Mouse (Mus musculus): ENCODE data around the gene Pnck. TPM values are rescaled to one million over a fixed set of nuclear protein-coding genes. Genes with fewer than 3 reads are reported as not detected.

Gene Pnck
- polyA plus RNA-seq, 1 experiment from 2014 or later: 13.1 TPM

- Histone ChIP-seq H3K9me3 (ENCODE audit: control insufficient read depth, low read length) (no peaks in the 10 kb centered on the region), H3K9ac (ENCODE audit: low read length) (peak overlapping the region; percentile 61), H3K4me2 (ENCODE audit: low read depth, severe bottlenecking) (peak overlapping the region; percentile 66), H3K27ac (replicated peaks; ENCODE audit: low read depth, low read length) (no peak overlapping the region), H3K27me3 (ENCODE audit: control insufficient read depth, insufficient read depth, low read length) (0 out of 2 replicates have a peak, but pooled peaks cover 2% of the 10 kb centered on the region), H3K4me1 (ENCODE audit: control insufficient read depth, insufficient read depth, low read length) (no peaks in the 10 kb centered on the region), H3K36me3 (ENCODE audit: control insufficient read depth, insufficient read depth, low read length) (no peaks in the 10 kb centered on the region), H3K4me3 (ENCODE audit: low read depth, low read length) (peak overlapping the region; percentile 47)
- WGBS: 25% methylated on average over 20 of the region's 20 CpGs
- DNase-seq (ENCODE audit: low spot score): peak; percentile 29
- 0 out of 2 replicates have a peak, but pooled peaks have one; percentile 46 for ATAC-seq (ENCODE audit: insufficient number of reproducible peaks, low FRiP score, low TSS enrichment, low read depth)
Measured at GRCm38 (mm10) chrX:73673968-73674661, 14.2 kb upstream of the Pnck start.

GRCm38 (mm10) chrX:73673619-73673967 is 13.7 kb upstream of the Pnck start:
- no peaks in the 10 kb centered on the region for H3K36me3 ChIP-seq (ENCODE audit: control insufficient read depth, insufficient read depth, low read length)
- H3K4me1 ChIP-seq (ENCODE audit: control insufficient read depth, insufficient read depth, low read length): no peaks in the 10 kb centered on the region
- H3K4me2 ChIP-seq (ENCODE audit: low read depth, severe bottlenecking): peak overlapping the region; percentile 66
- H3K27me3 ChIP-seq (ENCODE audit: control insufficient read depth, insufficient read depth, low read length): 0 out of 2 replicates have a peak, but pooled peaks cover 2% of the 10 kb centered on the region
- H3K9ac ChIP-seq (ENCODE audit: low read length): peak overlapping the region; percentile 61
- H3K4me3 ChIP-seq (ENCODE audit: low read depth, low read length): peak overlapping the region; percentile 47
- H3K9me3 ChIP-seq (ENCODE audit: control insufficient read depth, low read length): no peaks in the 10 kb centered on the region
- DNase-seq (ENCODE audit: low spot score): peak; percentile 27
- 25% methylated on average over 21 of the region's 42 CpGs for WGBS
- no peak for ATAC-seq (ENCODE audit: insufficient number of reproducible peaks, low FRiP score, low TSS enrichment, low read depth)
- H3K27ac ChIP-seq (replicated peaks; ENCODE audit: low read depth, low read length): no peak overlapping the region

GRCm38 (mm10) chrX:73672879-73673618 is 13.1 kb upstream of the Pnck start, which contains the start of gene Slc6a8:
Gene Slc6a8, plus strand, starts transcription at chrX:73673150.
- H3K4me1 ChIP-seq (ENCODE audit: control insufficient read depth, insufficient read depth, low read length): no peaks in the 10 kb centered on the region
- no peaks in the 10 kb centered on the region for H3K36me3 ChIP-seq (ENCODE audit: control insufficient read depth, insufficient read depth, low read length)
- peak within 1 kb of the TSS; percentile 47 for H3K4me3 ChIP-seq (ENCODE audit: low read depth, low read length)
- DNase-seq (ENCODE audit: low spot score) (peak; percentile 72), ATAC-seq (ENCODE audit: insufficient number of reproducible peaks, low FRiP score, low TSS enrichment, low read depth) (peak; percentile 46; the same call in 1 of the 2 replicates)
- H3K27ac ChIP-seq (replicated peaks; ENCODE audit: low read depth, low read length): no peak within 1 kb of the TSS
- H3K4me2 ChIP-seq (ENCODE audit: low read depth, severe bottlenecking): peak within 1 kb of the TSS; percentile 66
- H3K27me3 ChIP-seq (ENCODE audit: control insufficient read depth, insufficient read depth, low read length): 0 out of 2 replicates have a peak, but pooled peaks cover 2% of the 10 kb centered on the region
- H3K9ac ChIP-seq (ENCODE audit: low read length): peak within 1 kb of the TSS; percentile 61
- 15% methylated on average over 30 of the region's 72 CpGs for WGBS
- no peaks in the 10 kb centered on the region for H3K9me3 ChIP-seq (ENCODE audit: control insufficient read depth, low read length)

- WGBS: 66% methylated on average over 4 of the region's 4 CpGs
- Histone ChIP-seq H3K4me3 (ENCODE audit: low read depth, low read length) (no peak overlapping the region), H3K36me3 (ENCODE audit: control insufficient read depth, insufficient read depth, low read length) (no peaks in the 10 kb centered on the region), H3K9ac (ENCODE audit: low read length) (no peak overlapping the region), H3K27me3 (ENCODE audit: control insufficient read depth, insufficient read depth, low read length) (0 out of 2 replicates have a peak, but pooled peaks cover 2% of the 10 kb centered on the region), H3K27ac (replicated peaks; ENCODE audit: low read depth, low read length) (no peak overlapping the region), H3K9me3 (ENCODE audit: control insufficient read depth, low read length) (no peaks in the 10 kb centered on the region), H3K4me1 (ENCODE audit: control insufficient read depth, insufficient read depth, low read length) (no peaks in the 10 kb centered on the region), H3K4me2 (ENCODE audit: low read depth, severe bottlenecking) (no peak overlapping the region)
- ATAC-seq (ENCODE audit: insufficient number of reproducible peaks, low FRiP score, low TSS enrichment, low read depth) (peak; percentile 77), DNase-seq (ENCODE audit: low spot score) (peak; percentile 70)
Measured at GRCm38 (mm10) chrX:73672031-73672431, 12.1 kb upstream of the Pnck start.

- Histone ChIP-seq H3K27ac (replicated peaks; ENCODE audit: low read depth, low read length) (no peak overlapping the region), H3K4me1 (ENCODE audit: control insufficient read depth, insufficient read depth, low read length) (no peaks in the 10 kb centered on the region), H3K9ac (ENCODE audit: low read length) (no peak overlapping the region), H3K4me2 (ENCODE audit: low read depth, severe bottlenecking) (no peak overlapping the region), H3K27me3 (ENCODE audit: control insufficient read depth, insufficient read depth, low read length) (no peaks in the 10 kb centered on the region), H3K9me3 (ENCODE audit: control insufficient read depth, low read length) (no peaks in the 10 kb centered on the region), H3K36me3 (ENCODE audit: control insufficient read depth, insufficient read depth, low read length) (no peaks in the 10 kb centered on the region), H3K4me3 (ENCODE audit: low read depth, low read length) (no peak overlapping the region)
- DNase-seq (ENCODE audit: low spot score): no peak
- no peak for ATAC-seq (ENCODE audit: insufficient number of reproducible peaks, low FRiP score, low TSS enrichment, low read depth)
Measured at GRCm38 (mm10) chrX:73663143-73663542, 3.2 kb upstream of the Pnck start.

- Histone ChIP-seq H3K9ac (ENCODE audit: low read length) (peak overlapping the region; percentile 43; the same call in 1 of the 2 replicates), H3K27ac (replicated peaks; ENCODE audit: low read depth, low read length) (no peak overlapping the region), H3K36me3 (ENCODE audit: control insufficient read depth, insufficient read depth, low read length) (no peaks in the 10 kb centered on the region), H3K4me1 (ENCODE audit: control insufficient read depth, insufficient read depth, low read length) (no peaks in the 10 kb centered on the region), H3K27me3 (ENCODE audit: control insufficient read depth, insufficient read depth, low read length) (no peaks in the 10 kb centered on the region), H3K4me2 (ENCODE audit: low read depth, severe bottlenecking) (peak overlapping the region; percentile 70), H3K9me3 (ENCODE audit: control insufficient read depth, low read length) (no peaks in the 10 kb centered on the region), H3K4me3 (ENCODE audit: low read depth, low read length) (peak overlapping the region; percentile 39; the same call in 1 of the 2 replicates)
- 65% methylated on average over 3 of the region's 3 CpGs for WGBS
- DNase-seq (ENCODE audit: low spot score): no peak
- ATAC-seq (ENCODE audit: insufficient number of reproducible peaks, low FRiP score, low TSS enrichment, low read depth): no peak
Measured at GRCm38 (mm10) chrX:73660284-73660665, 358 bp upstream of the Pnck start.

- 65% methylated on average over 13 of the region's 13 CpGs for WGBS
- no peaks in the 10 kb centered on the region for H3K27me3 ChIP-seq (ENCODE audit: control insufficient read depth, insufficient read depth, low read length)
- ATAC-seq (ENCODE audit: insufficient number of reproducible peaks, low FRiP score, low TSS enrichment, low read depth): peak; percentile 36; the same call in 1 of the 2 replicates
Measured at GRCm38 (mm10) chrX:73658936-73659574, 862 bp downstream of the Pnck start.

GRCm38 (mm10) chrX:73658391-73658790 is 1.5 kb downstream of the Pnck start:
- DNase-seq (ENCODE audit: low spot score): no peak
- Histone ChIP-seq H3K9ac (ENCODE audit: low read length) (no peak overlapping the region), H3K27ac (replicated peaks; ENCODE audit: low read depth, low read length) (no peak overlapping the region), H3K36me3 (ENCODE audit: control insufficient read depth, insufficient read depth, low read length) (no peaks in the 10 kb centered on the region), H3K4me1 (ENCODE audit: control insufficient read depth, insufficient read depth, low read length) (no peaks in the 10 kb centered on the region), H3K27me3 (ENCODE audit: control insufficient read depth, insufficient read depth, low read length) (no peaks in the 10 kb centered on the region), H3K4me2 (ENCODE audit: low read depth, severe bottlenecking) (no peak overlapping the region), H3K9me3 (ENCODE audit: control insufficient read depth, low read length) (no peaks in the 10 kb centered on the region), H3K4me3 (ENCODE audit: low read depth, low read length) (no peak overlapping the region)
- WGBS: 54% methylated on average over 6 of the region's 7 CpGs
- no peak for ATAC-seq (ENCODE audit: insufficient number of reproducible peaks, low FRiP score, low TSS enrichment, low read depth)

More at GRCm38 (mm10) chrX:73658936-73659574, 862 bp downstream of the Pnck start:
- Histone ChIP-seq H3K36me3 (ENCODE audit: control insufficient read depth, insufficient read depth, low read length) (no peaks in the 10 kb centered on the region), H3K4me1 (ENCODE audit: control insufficient read depth, insufficient read depth, low read length) (no peaks in the 10 kb centered on the region), H3K9me3 (ENCODE audit: control insufficient read depth, low read length) (no peaks in the 10 kb centered on the region), H3K27ac (replicated peaks; ENCODE audit: low read depth, low read length) (no peak overlapping the region), H3K4me3 (ENCODE audit: low read depth, low read length) (peak overlapping the region; percentile 39; the same call in 1 of the 2 replicates), H3K9ac (ENCODE audit: low read length) (no peak overlapping the region; the same call in 1 of the 2 replicates), H3K4me2 (ENCODE audit: low read depth, severe bottlenecking) (peak overlapping the region; percentile 70)
- DNase-seq (ENCODE audit: low spot score): no peak

Measured in limb, embryonic 11.5 days (tissue).